Mouse (Mus musculus) limb, embryonic 13.5 days (tissue): ENCODE results near the gene Washc1. TPM values are rescaled to one million over a fixed set of nuclear protein-coding genes. Genes with fewer than 3 reads are reported as not detected.

Experiments
- polyA plus RNA-seq: library from polyadenylated mRNA; unstranded; fragments of >200 nt; fragmentation: Nextera tagmentation; extraction: Ambion mirVana; gene quantifications from 2 replicates; pipeline ENCODE4 v1.2.1, GENCODE M21; 2015

Gene Washc1
- polyA plus RNA-seq, 1 experiment from 2014 or later: 43.0 TPM

Other genes with a start within 250 kb of the Washc1 start
- 81.3 and 87.3 TPM in 2 replicates for gene Ralbp1, start 225.7 kb upstream of the Washc1 start, polyA plus RNA-seq
- 133 and 140 TPM in 2 replicates for gene Twsg1, start 160.3 kb upstream of the Washc1 start, polyA plus RNA-seq
- gene Ankrd12, start 34.5 kb upstream of the Washc1 start, polyA plus RNA-seq: 33.4 and 35.0 TPM in 2 replicates
- 314 and 316 TPM in 2 replicates for gene Ndufv2, start 10.0 kb upstream of the Washc1 start, polyA plus RNA-seq
- gene Ddx11, start 12.0 kb downstream of the Washc1 start, polyA plus RNA-seq: 22.2 and 25.9 TPM in 2 replicates